In the genomic region with DNA sequence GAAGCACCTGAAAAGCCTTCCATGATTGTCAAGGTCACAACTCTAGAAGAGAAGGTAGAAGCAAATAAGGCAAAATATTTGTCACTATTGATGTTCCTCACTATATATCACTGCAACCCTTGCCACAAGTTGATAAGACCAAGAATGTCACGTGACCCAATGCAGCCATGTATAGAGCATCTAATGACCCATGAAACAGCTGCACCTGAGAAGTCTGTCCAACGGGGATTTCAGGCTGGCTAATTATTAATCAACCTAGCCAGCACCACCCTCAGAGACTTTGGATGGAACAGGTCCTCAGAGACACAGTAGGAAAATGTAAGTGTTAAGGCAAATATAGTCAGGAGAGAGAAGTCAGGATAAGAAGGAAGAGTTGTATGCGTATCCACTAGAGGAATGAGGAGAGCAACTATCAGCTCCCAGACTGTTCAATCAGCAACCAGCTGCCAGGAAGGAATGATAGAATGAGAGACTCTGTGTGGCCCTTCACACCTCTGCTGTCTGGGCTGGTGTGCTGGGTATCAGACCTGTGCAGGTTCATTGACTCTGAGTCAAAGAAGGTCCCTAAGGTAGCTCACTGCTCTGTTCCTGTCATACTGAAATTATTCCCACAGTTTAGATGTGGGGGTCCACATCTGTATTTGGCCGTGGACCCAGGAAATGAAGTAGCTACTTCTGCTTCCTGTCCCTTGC, we compare ENCODE assay signal across 22 mouse cellular contexts.
A peak's percentile ranks its signal among the peaks of the same experiment; 100 is the strongest.
DNase-seq lines count a peak whose midpoint lies in the region; ATAC-seq and TF ChIP-seq lines count a peak whose summit lies in the region.
"Had no signal": no experiment of that assay in that cellular context is flagged by ENCODE, and none has a peak within 500 bp of the region (broad histone marks: within the 10 kb centered on the region; RNA-seq: fewer than 3 reads in every experiment).

No protein-coding gene starts in this region.

- no peak overlapping the region for H3K4me3 ChIP-seq in liver, embryonic 16.5 days (ENCODE audit: low read depth, low read length)
- H3K4me3 ChIP-seq in liver, postnatal 0 days (ENCODE audit: low read depth, low read length), result no peak overlapping the region
- H3K4me3 ChIP-seq in kidney, embryonic 16.5 days (ENCODE audit: low read length), result no peak overlapping the region
- no peak overlapping the region for H3K4me3 ChIP-seq in small intestine, adult 2 months (ENCODE audit: low read depth, low read length)
- H3K4me3 ChIP-seq in forebrain, embryonic 14.5 days (ENCODE audit: low read depth, low read length), result no peak overlapping the region
- H3K4me3 ChIP-seq: embryonic facial prominence, embryonic 15.5 days; gastrocnemius, adult 2 months; limb, embryonic 10.5 days; megakaryocyte, embryonic 14.5 days; neural tube, embryonic 15.5 days had no signal

- no peaks in the 10 kb centered on the region for H3K4me1 ChIP-seq in liver, embryonic 16.5 days (ENCODE audit: control insufficient read depth, low read depth, low read length)
- no peaks in the 10 kb centered on the region for H3K4me1 ChIP-seq in liver, postnatal 0 days (ENCODE audit: insufficient read depth)
- peaks cover 19% of the 10 kb centered on the region for H3K4me1 ChIP-seq in kidney, embryonic 16.5 days (ENCODE audit: insufficient read depth, low read length)
- peaks cover 6% of the 10 kb centered on the region; the same call in 1 of the 2 replicates for H3K4me1 ChIP-seq in small intestine, adult 2 months (ENCODE audit: control insufficient read depth, insufficient read depth, insufficient read length, low read length)
- no peaks in the 10 kb centered on the region for H3K4me1 ChIP-seq in forebrain, embryonic 14.5 days (ENCODE audit: control insufficient read depth, insufficient read depth, low read length)
- H3K4me1 ChIP-seq: embryonic facial prominence, embryonic 15.5 days; neural tube, embryonic 15.5 days had no signal

- no peak for TF ChIP-seq CTCF in liver, postnatal 0 days (IDR thresholded peaks at IDR 0.05; ENCODE audit: low read depth)
- no peak for TF ChIP-seq CTCF in small intestine, adult 2 months (IDR thresholded peaks at IDR 0.05; ENCODE audit: extremely low read depth, insufficient read length, insufficient replicate concordance, low read depth, low read length)

- H3K36me3 ChIP-seq in liver, embryonic 16.5 days (ENCODE audit: control insufficient read depth, insufficient read depth), result no peaks in the 10 kb centered on the region
- H3K36me3 ChIP-seq in liver, postnatal 0 days (replicated peaks; ENCODE audit: insufficient read depth, low read length), result no peaks in the 10 kb centered on the region
- H3K36me3 ChIP-seq in kidney, embryonic 16.5 days (ENCODE audit: insufficient read depth, low read length), result no peaks in the 10 kb centered on the region
- no peaks in the 10 kb centered on the region for H3K36me3 ChIP-seq in small intestine, adult 2 months (ENCODE audit: control insufficient read depth, insufficient read depth, low read length)
- H3K36me3 ChIP-seq in forebrain, embryonic 14.5 days (ENCODE audit: control insufficient read depth, insufficient read depth, low read length), result no peaks in the 10 kb centered on the region
- H3K36me3 ChIP-seq: embryonic facial prominence, embryonic 15.5 days; G1E; limb, embryonic 10.5 days; neural tube, embryonic 15.5 days had no signal

- H3K27me3 ChIP-seq in liver, embryonic 16.5 days (ENCODE audit: control insufficient read depth, insufficient read depth, low read depth, low read length), result no peaks in the 10 kb centered on the region
- H3K27me3 ChIP-seq in liver, postnatal 0 days (ENCODE audit: insufficient read depth, low read length), result no peaks in the 10 kb centered on the region
- H3K27me3 ChIP-seq in kidney, embryonic 16.5 days (ENCODE audit: insufficient read depth, low read length), result no peaks in the 10 kb centered on the region
- H3K27me3 ChIP-seq in small intestine, adult 2 months (ENCODE audit: control insufficient read depth, insufficient read depth, low read length), result no peaks in the 10 kb centered on the region
- H3K27me3 ChIP-seq in forebrain, embryonic 14.5 days (replicated peaks; ENCODE audit: control insufficient read depth, insufficient read depth, low read length), result no peaks in the 10 kb centered on the region
- H3K27me3 ChIP-seq: embryonic facial prominence, embryonic 15.5 days; megakaryocyte, embryonic 14.5 days; neural tube, embryonic 15.5 days had no signal

- no peak for DNase-seq in liver, postnatal 0 days
- DNase-seq in kidney, adult 11 months, result peak; percentile 27
- DNase-seq in forebrain, embryonic 14.5 days (ENCODE audit: low spot score), result no peak
- no peak for DNase-seq in cerebellum, adult 9-10 months
- DNase-seq: adrenal gland, postnatal 10 days; cerebellum, postnatal 10 days; forebrain, postnatal 0 days; gastrocnemius, adult 2 months; heart, postnatal 36 days; right cerebral cortex, postnatal 25 days; thymus, postnatal 25 days had no signal

- no peak for TF ChIP-seq EP300 in liver, postnatal 0 days (IDR thresholded peaks at IDR 0.05; ENCODE audit: low read depth)

- no peak for TF ChIP-seq POLR2A in small intestine, adult 2 months (IDR thresholded peaks at IDR 0.05; ENCODE audit: low read depth, low read length)

- peak; percentile 21; the same call in 1 of the 2 replicates for ATAC-seq in liver, embryonic 16.5 days (ENCODE audit: low read depth)
- ATAC-seq in liver, postnatal 0 days, result no peak
- ATAC-seq in kidney, embryonic 16.5 days (ENCODE audit: low FRiP score, low TSS enrichment), result peak; percentile 87
- no peak for ATAC-seq in forebrain, embryonic 14.5 days
- ATAC-seq: activated CD4-positive, CD25-positive, alpha-beta regulatory T cell, adult 4 months; forebrain, postnatal 0 days; midbrain, embryonic 16.5 days had no signal

- H3K4me2 ChIP-seq in liver, embryonic 16.5 days (ENCODE audit: low read depth, low read length), result no peak overlapping the region
- H3K4me2 ChIP-seq in liver, postnatal 0 days (ENCODE audit: low read depth, low read length), result no peak overlapping the region
- no peak overlapping the region for H3K4me2 ChIP-seq in kidney, embryonic 16.5 days (replicated peaks; ENCODE audit: low read depth, low read length)
- H3K4me2 ChIP-seq in forebrain, embryonic 14.5 days (ENCODE audit: low read length), result no peak overlapping the region
- H3K4me2 ChIP-seq: embryonic facial prominence, embryonic 15.5 days; hindbrain, embryonic 14.5 days; neural tube, embryonic 15.5 days had no signal

- H3K9me3 ChIP-seq in liver, embryonic 16.5 days (replicated peaks; ENCODE audit: control insufficient read depth, low read length), result no peaks in the 10 kb centered on the region
- no peaks in the 10 kb centered on the region for H3K9me3 ChIP-seq in liver, postnatal 0 days (ENCODE audit: low read length)
- H3K9me3 ChIP-seq in kidney, embryonic 16.5 days (ENCODE audit: low read length), result no peaks in the 10 kb centered on the region
- H3K9me3 ChIP-seq in forebrain, embryonic 14.5 days (replicated peaks; ENCODE audit: control insufficient read depth, low read length), result no peaks in the 10 kb centered on the region
- H3K9me3 ChIP-seq: embryonic facial prominence, embryonic 15.5 days; limb, embryonic 10.5 days; megakaryocyte, embryonic 14.5 days; neural tube, embryonic 15.5 days had no signal

- H3K9ac ChIP-seq in liver, embryonic 16.5 days (ENCODE audit: low read depth, low read length), result no peak overlapping the region
- H3K9ac ChIP-seq in liver, postnatal 0 days (replicated peaks), result no peak overlapping the region
- no peak overlapping the region for H3K9ac ChIP-seq in kidney, embryonic 16.5 days (replicated peaks; ENCODE audit: low read length)
- H3K9ac ChIP-seq in forebrain, embryonic 14.5 days (ENCODE audit: low read length), result no peak overlapping the region
- H3K9ac ChIP-seq: embryonic facial prominence, embryonic 15.5 days; forebrain, postnatal 0 days; hindbrain, embryonic 14.5 days; neural tube, embryonic 15.5 days had no signal

- 55% methylated on average over 4 of the region's 4 CpGs for WGBS in liver, embryonic 16.5 days (ENCODE audit: insufficient replicate concordance)
- WGBS in liver, postnatal 0 days (ENCODE audit: insufficient replicate concordance), result 59% methylated on average over 4 of the region's 4 CpGs
- WGBS in kidney, embryonic 16.5 days, result 55% methylated on average over 4 of the region's 4 CpGs
- WGBS in small intestine, adult 2 months, result 33% methylated on average over 4 of the region's 4 CpGs
- WGBS in forebrain, embryonic 14.5 days, result 85% methylated on average over 4 of the region's 4 CpGs

- H3K27ac ChIP-seq in liver, embryonic 16.5 days (ENCODE audit: low read length), result no peak overlapping the region
- no peak overlapping the region for H3K27ac ChIP-seq in liver, postnatal 0 days (ENCODE audit: low read depth)
- H3K27ac ChIP-seq in kidney, embryonic 16.5 days (ENCODE audit: low read length), result no peak overlapping the region
- H3K27ac ChIP-seq in small intestine, adult 2 months (ENCODE audit: insufficient read depth, low read depth, low read length), result peak overlapping the region; percentile 46; the same call in 1 of the 2 replicates
- no peak overlapping the region for H3K27ac ChIP-seq in forebrain, embryonic 14.5 days (ENCODE audit: low read depth, low read length)
- H3K27ac ChIP-seq: embryonic facial prominence, embryonic 15.5 days; gastrocnemius, adult 2 months; hindbrain, embryonic 14.5 days; limb, embryonic 10.5 days; neural tube, embryonic 15.5 days had no signal

Comparison
In these comparisons a context has a peak if more than half of its experiments do, and no peak if none do; other contexts are left out.
1. ATAC-seq: peak in liver, embryonic 16.5 days (single experiment) and kidney, embryonic 16.5 days (single experiment); none in liver, postnatal 0 days (single experiment) and forebrain, embryonic 14.5 days (single experiment).